Mouse (Mus musculus): ENCODE results near the gene Aoc2.
A peak's percentile ranks its signal among the peaks of the same experiment; 100 is the strongest.
"Not testable (repeated sequence)": the region's sequence is repeated elsewhere in the genome, so short reads cannot be mapped to it uniquely, and the experiment has no call there.

The Aoc2 gene

DNA sequence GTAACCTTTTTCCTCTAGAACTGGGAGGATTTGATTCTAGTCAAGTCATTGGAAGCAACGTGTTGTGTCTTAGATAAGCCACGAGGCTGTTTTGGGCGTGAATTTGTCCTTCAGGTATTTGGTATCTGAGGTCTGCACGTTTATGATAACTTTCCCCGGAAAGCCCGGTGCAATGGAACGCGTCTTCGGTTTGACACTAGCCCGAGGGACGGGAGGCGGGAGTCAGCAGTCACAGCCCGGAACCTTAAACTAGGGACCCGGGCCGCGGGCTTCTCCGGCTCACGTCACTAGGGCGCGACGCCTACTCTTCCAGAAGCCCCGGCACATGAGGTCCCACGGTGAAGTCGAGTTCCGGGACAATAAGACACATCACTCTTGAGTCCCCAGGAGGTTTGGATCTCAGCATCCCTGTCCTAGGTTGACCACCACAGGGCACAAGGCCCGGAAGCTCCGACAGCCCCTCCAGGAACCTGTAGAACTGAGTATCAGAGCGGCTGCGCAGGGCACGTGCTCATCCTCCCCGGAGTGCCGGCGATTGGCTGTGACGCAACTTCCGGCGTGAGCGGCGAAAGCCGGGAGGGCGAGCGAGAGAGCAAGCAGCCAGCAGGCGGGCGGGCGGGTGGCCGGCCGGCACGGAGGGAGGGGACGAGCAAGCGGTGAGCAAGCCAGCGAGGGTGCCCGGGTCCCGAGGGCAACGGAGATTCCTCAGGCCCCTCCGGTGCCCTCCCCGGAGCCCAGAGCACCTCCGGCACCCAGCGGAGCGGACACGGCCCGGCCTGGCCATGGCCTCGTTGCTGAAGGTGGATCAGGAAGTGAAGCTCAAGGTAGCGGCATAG lies 9.0 kb upstream of the Aoc2 start, which contains the start of gene Psme3:
Gene Psme3, plus strand, starts transcription at position 549 of the 836 bp plus-strand sequence.
- peak; percentile 97 for DNase-seq

DNA sequence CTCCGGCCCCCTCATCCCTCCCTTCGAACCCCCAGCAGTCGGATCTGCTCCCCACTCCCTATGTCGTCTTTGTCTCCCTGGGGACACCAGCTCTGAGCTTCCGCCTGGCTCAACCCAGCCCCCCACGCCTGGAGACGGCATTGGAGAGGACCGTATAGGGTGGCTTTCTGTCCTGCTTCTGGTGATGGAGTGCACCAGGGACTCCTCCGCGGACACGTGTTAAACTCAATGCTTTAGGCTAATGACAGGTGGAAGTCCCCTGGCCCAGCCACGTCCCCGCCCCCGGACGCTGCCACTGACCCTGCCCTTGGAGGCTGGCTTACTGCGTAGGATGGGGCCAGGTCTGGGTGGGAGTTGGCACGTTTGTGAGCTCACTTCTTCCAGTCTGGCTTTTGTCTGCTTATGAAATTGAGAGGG lies 8.4 kb upstream of the Aoc2 start:
- DNase-seq, result no peak

DNA sequence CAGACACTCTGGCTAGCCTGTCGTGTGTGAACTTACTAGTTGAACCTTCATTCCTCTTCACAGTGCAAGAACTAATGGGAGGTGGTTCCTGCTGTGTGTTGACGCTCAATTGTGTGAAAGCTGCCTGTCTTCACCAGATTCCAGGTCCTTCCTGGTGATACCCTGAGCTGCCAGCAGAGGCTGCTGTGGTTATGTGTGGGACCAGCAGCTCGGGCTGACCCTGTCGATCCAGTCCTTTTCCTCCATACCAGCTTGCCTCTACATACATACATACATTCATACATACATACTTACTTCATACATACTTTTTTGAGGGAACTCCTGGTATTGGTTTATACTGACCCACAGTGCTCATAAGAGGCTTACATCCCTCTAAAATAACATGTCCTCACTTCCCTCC lies 1.3 kb upstream of the Aoc2 start:
- peak; percentile 88 for DNase-seq

DNA sequence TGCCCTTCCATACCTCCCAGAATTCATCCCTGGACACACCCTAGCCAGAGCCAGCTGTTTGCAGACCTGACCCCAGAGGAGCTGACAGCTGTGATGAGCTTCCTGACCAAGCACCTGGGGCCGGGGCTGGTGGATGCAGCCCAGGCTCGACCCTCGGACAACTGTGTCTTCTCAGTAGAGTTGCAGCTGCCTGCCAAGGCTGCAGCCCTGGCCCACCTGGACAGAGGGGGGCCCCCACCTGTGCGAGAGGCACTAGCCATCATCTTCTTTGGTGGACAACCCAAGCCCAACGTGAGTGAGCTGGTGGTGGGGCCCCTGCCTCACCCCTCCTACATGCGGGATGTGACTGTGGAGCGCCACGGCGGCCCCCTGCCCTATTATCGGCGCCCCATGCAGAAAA lies 338 bp downstream of the Aoc2 start:
- not testable (repeated sequence) for DNase-seq

DNA sequence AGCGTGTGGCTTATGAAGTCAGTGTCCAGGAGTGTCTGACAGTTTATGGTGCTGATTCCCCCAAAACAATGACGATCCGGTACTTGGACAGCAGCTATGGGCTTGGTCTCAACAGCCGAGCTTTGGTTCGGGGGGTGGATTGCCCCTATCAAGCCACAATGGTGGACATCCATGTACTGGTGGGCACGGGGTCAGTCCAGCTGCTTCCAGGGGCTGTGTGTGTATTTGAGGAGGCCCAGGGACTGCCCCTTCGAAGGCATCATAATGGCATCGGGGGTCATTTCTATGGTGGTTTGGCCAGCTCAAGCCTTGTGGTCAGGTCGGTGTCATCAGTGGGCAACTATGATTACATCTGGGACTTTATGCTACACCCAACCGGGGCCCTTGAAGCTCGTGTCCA lies 1.3 kb downstream of the Aoc2 start:
- no peak for DNase-seq

DNA sequence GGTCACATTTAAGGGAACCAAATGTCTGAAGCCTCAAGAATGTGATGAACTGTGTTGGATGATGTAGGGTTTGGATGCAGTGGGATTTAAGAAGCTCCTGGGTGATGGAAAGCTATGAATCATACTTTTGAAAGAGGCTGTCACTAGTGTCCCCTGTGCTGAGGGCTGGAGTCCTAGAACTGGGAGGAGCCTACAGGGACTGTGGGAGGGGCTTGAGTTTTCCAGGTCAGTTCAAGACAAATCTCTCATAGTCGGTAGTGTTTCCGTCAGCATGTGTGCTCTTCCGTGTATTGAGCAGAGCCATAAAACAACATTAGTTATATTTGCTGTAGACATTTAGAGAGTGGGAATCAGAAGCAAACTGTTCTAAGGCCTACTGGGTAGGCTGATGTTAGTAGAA lies 2.4 kb downstream of the Aoc2 start:
- DNase-seq, result no peak

DNA sequence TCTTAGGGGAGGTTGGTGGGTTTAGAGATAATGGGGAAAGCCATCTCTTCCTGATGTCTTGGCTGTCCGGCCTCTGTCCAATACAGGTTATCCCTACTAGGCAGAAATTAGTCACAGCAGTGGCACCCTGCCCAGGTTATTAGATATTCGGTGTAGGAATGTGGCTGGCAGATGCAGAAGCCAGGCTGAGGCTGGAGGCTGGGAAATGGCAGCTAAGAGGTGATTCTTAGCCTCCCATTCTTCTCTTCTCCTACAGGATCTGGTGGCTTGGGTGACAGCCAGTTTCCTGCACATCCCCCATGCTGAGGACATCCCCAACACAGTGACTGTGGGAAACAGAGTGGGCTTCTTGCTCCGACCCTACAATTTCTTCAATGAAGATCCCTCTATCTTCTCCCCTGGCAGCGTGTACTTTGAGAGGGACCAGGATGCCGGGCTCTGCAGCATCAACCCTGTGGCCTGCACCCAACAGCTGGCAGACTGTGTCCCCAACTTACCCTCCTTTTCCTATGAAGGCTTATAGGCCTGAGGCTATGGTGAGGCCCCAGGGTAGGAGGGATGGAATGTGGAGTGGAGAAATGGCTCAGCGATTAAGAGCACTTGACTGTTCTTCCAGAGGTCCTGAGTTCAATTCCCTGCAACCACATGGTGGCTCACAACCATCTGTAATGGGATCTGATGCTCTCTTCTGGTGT lies 4.2 kb downstream of the Aoc2 start:
- peak; percentile 42 for DNase-seq

DNA sequence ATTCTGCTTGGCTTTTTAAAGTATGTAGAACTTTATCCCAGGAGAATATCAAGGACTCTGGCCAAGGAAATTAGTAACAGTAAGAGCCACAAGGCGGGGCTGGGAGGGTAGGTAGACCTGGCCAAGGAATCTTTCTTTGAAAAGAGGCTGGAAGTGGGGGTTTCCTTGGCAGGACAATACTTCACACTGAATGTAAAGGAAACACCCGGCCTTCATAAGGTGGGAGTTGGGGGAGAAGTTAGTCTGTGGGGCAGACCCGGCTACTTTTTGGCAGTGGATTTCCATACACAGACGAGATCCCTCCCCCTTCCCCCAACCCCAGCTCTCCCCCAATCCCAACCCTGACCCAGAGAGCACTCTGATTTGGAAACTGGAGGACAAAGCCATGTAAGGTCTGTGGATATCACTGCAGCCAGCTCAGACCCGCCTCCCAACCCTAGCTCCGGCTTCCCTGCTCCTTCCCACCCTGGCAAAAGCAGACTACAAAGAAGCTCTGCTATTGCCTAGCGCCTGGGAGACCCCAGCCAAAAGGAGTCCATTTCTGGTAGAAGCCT lies 5.6 kb downstream of the Aoc2 start, which contains the start of gene Aoc3:
Gene Aoc3, plus strand, starts transcription at position 235 of the 554 bp plus-strand sequence.
- no peak for DNase-seq

DNA sequence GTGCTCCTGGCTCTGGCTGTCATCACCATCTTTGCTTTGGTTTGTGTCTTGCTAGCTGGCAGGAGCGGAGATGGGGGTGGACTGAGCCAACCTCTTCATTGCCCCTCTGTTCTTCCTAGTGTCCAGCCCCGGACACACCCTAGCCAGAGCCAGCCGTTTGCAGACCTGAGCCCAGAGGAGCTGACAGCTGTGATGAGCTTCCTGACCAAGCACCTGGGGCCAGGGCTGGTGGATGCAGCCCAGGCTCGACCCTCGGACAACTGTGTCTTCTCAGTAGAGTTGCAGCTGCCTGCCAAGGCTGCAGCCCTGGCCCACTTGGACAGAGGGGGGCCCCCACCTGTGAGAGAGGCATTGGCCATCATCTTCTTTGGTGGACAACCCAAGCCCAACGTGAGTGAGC lies 6.1 kb downstream of the Aoc2 start:
- DNase-seq, result not testable (repeated sequence)

DNA sequence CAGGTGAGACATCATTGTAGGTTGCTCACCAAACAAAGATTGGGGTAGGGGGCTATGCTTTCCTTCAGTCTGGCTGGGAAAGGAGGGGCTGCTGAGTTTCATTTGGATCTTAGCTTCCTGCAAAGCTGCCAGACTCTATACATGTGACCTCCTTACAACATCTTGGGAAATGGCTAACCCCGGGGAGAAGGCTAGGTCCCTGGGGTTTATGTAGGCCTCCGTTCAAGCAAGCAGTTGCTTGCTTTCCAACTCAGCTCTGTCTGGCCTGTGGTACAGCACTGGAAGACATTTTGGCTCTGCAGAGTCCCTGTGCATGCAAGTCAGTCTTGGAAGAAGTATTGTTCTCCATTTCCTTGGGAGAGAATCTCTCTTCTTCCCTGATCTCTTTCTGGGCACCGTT lies 7.7 kb downstream of the Aoc2 start:
- no peak for DNase-seq

DNA sequence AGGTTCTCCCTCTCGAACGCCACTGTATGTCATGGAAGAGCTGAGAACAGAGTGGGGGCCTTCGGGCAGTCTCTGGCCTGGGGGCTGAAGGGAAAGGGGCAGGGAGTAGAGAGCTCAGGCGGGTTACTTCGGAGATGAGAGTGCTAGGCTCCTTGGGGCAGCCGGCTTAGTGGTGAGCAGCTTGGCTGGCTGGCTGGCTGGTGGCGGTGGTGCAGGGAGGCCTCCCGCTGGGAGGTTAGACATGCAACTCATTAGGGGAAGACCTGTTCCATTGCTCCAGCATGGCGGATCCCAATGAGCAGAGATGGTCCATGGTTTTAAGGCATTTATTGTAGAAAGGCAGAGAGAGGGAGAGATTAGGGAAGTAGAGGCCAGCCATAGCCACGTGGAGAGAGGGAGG lies 9.2 kb downstream of the Aoc2 start:
- DNase-seq, result no peak

DNA sequence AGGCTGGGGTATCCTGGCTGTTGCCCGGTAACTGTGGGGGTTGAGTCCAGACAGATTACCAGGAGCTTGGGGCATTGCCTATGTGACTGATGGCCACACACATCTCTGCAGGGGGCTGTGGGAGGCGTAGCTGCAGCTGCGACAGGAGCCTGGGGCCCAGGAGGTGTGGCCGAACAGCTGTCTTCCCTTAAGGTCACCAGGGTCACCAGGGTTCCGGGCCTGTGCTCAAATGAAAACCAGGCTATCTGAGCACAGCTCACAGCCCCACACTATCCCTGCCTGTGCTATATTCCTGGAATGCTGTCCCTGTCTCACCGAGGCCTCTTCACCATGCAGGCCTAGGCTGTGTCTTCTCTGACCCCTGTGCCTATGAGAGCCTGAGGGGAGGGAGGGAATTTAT lies 9.7 kb downstream of the Aoc2 start:
- DNase-seq, result no peak

DNA sequence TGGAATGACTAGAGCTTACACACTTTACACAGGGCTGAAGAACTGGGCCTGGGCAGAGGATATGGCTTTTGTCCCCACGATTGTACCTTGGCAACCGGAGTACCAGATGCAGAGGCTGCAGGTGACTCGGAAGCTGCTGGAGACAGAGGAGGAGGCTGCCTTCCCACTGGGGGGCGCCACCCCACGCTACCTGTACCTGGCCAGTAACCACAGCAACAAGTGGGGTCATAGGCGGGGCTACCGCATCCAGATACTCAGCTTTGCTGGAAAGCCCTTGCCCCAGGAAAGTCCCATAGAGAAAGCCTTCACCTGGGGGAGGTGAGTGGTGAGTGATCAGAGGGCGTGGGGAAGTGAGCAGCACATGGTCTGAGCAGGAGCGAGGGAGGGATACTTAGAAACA lies 10.8 kb downstream of the Aoc2 start:
- peak; percentile 51 for DNase-seq

DNA sequence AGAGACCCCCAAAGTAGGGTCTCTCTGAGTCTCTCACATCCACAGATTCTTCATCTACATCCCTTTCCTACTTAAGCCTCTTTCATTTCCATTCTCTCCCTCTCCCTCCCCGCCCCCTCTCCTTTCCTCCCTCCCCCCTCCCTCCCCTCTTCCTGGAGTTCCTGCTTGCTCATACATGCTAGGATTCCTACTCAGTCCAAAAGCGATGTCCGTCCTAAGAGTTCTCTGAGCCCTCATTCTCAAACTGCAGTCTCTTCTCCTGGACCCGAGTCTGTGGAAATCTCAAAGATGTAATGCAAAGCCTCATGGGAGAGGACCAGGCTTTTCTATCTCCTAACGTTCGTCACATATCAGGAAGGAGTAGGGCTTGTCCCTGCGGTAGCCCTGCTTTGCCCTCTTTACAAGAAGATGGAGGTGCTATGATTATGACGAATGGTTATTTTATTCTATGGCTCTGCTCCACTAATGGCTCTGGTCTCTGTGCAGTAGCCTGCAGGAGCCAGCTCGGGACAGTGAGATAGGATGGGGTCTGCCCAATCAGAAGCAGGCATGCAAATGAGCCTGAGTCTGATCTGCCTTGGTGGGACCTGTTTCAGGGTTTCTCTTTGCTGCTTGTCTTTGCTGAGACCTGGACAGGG lies 13.4 kb downstream of the Aoc2 start:
- DNase-seq, result no peak

DNA sequence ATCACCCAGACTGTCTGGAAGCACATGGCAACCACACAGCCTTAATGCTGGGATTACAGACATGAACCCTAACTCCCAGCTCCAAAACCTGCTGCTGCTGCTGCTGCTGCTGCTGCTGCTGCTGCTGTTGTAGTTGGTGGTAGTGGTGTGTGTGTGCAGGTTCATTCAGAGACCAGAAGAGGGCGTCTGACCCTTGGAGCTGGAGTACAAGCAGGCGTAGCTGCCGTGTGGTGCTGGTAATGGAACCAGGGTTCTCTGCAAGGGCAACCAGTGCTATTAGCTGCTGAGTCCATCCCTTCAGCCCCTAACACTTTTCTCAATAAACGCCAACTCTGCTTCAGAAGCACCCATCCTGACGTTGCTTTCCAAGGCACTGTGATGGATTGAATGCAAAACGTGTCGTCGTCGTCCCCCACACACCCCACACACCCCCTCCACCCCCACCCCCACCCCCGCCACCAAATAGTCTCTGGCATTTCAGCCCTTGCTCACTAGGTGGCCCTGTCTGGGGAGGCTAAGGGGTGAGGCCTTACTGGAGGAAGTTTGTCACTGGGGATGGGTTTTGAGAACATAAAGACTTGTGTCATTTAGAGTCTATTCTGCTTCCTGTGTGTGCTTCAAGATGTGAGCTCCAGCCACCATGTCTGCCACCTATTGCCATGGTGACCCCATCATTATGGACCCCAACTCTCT lies 22.4 kb downstream of the Aoc2 start:
- no peak for DNase-seq

DNA sequence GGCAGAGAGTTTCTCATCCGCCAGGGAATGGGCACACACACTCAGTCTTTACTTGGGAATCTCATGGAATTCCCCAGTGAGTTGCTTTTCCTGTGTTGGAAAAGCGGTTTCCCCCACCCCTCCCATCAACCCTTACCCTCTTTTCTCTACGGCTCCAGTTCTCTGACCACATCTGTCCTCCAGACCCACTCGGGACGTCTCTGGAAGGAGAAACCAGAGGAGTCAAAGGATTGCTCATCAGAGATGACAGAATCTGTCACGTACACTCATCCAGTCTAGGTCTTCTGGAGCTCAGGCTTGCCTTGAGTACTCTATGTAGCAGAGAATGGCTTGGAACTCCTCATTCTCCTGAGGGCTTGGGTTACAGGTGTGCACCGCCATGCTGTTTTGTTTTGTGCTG lies 23.9 kb downstream of the Aoc2 start:
- DNase-seq, result no peak

DNA sequence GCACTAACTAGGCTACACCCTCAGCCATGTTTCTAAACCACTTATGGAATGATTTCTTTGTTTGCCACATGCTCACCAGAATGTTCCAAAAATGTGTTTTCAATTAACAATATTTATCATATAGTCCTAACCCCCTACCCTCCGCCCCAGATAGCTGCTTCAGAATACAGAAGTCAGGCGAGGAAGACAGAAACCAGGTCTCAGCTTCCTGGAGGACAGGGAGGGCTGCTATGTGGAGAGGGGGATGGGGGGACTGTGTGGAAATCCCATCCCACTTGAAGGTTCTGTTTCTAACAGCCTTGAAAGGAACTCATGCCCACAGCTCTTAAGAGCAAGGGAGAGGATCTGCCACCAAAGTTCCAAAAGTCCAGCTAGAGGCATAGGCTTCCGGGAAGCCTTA lies 24.4 kb downstream of the Aoc2 start:
- DNase-seq, result no peak

DNA sequence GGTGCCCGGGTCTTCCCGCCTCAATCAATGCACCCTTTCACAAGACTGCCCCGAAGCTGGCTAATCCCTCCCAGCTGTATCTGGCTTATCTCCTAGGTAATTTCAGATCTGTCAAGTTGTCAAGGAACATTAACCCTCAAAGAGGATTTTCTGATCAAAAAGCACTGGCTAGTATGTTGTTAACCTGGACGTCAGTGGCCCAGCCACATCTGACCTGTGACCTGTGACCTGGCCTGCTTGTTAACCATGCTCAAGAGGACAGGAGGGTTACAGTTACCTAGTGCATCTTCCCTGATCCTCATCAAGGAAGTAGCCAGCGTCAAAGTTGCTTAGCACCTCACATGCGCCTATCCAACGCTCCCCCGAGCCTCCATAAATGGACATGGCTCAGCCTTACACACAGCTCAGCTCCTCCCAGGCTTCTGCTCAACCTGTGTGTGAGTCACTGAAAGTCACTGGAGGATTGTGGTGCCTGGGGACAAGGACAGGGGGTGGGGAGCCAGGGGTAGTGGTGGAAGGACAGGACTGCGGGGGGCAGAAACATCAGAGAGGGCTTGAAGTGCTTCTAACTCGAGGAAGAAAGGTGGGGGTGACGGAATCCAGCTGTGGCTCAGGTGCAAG lies 26.3 kb downstream of the Aoc2 start:
- DNase-seq, result no peak

DNA sequence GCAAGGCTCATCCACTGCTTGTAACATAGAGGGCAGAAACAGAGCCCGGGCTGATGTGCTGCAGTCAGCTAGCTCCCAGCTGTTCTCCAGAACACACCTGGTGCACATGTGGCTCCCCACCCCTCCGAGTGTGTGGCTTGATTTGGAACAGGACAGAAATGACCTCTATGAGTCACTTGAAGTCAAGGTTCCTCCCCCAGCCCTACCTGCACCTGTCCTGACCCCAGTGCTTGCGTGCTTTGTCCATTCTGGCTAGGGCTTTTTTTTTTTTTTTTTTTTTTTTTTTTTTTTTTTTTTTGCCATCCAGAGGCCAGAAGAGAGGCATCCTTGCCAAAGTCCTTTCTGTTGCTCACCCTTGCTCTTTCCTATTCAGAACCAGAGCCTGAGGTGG lies 26.9 kb downstream of the Aoc2 start:
- peak; percentile 57 for DNase-seq

DNA sequence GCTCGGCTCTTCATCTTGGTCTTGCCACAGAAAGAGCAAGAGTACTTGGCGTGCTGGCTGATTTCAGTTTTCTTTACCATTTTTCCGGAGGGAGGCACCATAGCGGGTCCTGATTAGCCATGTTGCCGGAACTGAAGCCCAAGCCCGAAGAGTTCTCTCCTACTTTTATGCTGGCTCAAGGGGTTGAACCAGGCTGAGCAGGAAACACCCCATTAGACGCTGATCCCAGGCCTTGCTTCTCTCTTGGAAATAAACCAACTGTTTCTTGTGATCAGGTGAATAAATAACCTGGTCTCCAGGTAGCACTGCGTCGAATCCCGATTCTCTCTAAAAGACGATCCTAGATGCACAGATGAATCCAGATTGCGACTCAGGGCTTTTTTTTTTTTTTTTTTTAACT lies 28.6 kb downstream of the Aoc2 start:
- DNase-seq, result no peak

DNA sequence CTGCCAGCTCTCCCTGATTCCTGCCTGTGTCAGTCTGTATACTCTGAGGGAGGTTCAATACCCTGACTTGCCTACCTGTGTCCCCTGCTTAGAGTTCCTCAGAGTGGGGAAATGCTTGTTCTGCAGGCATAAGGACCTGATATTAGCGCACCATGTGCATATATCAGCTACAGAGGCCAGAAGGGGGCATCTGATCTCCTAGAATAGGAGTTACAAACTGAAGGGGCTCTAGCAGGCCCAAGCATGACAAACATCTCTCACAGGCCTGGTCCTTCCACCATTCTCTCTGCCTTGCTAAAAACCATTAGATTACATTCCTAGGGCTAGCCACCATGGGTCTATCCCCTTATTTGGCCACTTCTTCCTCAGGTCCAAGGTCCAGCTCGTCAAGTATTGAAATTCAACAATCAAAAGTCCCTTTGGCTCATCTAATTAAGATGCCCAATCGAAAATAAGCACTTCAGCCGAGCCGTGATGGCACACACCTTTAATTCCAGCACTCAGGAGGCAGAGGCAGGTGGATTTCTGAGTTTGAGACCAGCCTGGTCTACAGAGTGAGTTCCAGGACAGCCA lies 29.7 kb downstream of the Aoc2 start:
- peak; percentile 32 for DNase-seq

DNA sequence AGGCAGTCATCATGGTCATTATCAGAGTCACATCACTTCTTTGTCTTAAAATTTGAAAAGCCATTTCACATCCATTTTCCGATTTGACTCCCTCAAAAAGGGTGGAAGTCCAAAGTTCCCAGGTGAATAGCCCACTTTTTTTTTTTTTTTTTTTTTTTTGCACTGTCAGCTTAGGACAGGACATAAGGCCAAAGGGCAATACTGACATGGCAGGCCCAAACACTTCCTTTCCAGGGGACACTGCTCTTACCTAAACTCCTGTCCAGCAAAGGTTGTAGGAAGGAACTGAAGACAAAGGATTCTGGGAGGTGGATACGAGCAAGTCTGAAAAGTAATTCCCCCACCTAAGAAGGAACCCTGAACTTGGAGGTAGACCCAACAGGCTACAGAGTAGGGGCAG lies 31.1 kb downstream of the Aoc2 start:
- peak; percentile 45 for DNase-seq
